Mouse (Mus musculus) kidney, adult 2 months (tissue): ENCODE measurements around the gene Trip12. TPM values are rescaled to one million over a fixed set of nuclear protein-coding genes. Genes with fewer than 3 reads are reported as not detected.

ENCODE experiments used
- DNase-seq: peaks from one replicate; pipeline ENCODE4 v3.0.0; 2021
- H3K27ac ChIP-seq: fragments of 200-500 bp; 2 replicates; pipeline ENCODE4 v1.5.1; 2012; ENCODE audit warnings: low read depth, low read length, control low read depth, inconsistent platforms; ENCODE audit not compliant: insufficient read depth
- H3K27me3 ChIP-seq: fragments of 200-500 bp; replicated peaks from 2 replicates; pipeline ENCODE4 v1.6.1; 2012; ENCODE audit warnings: mild to moderate bottlenecking, moderate library complexity, low read length, inconsistent platforms; ENCODE audit not compliant: control insufficient read depth, insufficient read depth
- H3K36me3 ChIP-seq: fragments of 200-500 bp; 2 replicates; pipeline ENCODE4 v1.6.1; 2012; ENCODE audit warnings: mild to moderate bottlenecking, moderate library complexity, low read length, inconsistent platforms; ENCODE audit not compliant: control insufficient read depth, insufficient read depth
- H3K4me1 ChIP-seq: fragments of 200-500 bp; 2 replicates; pipeline ENCODE4 v1.6.1; 2011; ENCODE audit warnings: low read length; ENCODE audit not compliant: control insufficient read depth, insufficient read depth
- H3K4me3 ChIP-seq: fragments of 200-500 bp; 2 replicates; pipeline ENCODE4 v1.5.1; 2011; ENCODE audit warnings: mild to moderate bottlenecking, low read depth, low read length, control low read depth; ENCODE audit not compliant: insufficient read depth
- CTCF ChIP-seq: fragments of 200-500 bp; conservative IDR thresholded peaks from 2 replicates; pipeline ENCODE4 v1.5.1; 2011; ENCODE audit warnings: low read depth, mild to moderate bottlenecking, control low read depth, low read length, moderate library complexity, mixed read lengths; ENCODE audit not compliant: insufficient read depth, insufficient read length
- POLR2A ChIP-seq: fragments of 200-500 bp; IDR thresholded peaks from one replicate; pipeline ENCODE4 v1.6.1; 2011; ENCODE audit warnings: low read depth, low read length, control low read depth
- WGBS: fragments of 180-500 bp; shearing (Covaris S2); methylation state at CpG from one replicate; pipeline ENCODE4 v1.1.7; 2018; 5-methylcytosine and 5-hydroxymethylcytosine counted together
- polyA plus RNA-seq: library from polyadenylated mRNA; depleted of rRNA; stranded (reverse); fragments of >200 nt; gene quantifications from 2 replicates; pipeline ENCODE4 v1.2.3, GENCODE M21; 2012

Trip12 gene
- polyA plus RNA-seq, 1 experiment: 35.7 TPM

DNA sequence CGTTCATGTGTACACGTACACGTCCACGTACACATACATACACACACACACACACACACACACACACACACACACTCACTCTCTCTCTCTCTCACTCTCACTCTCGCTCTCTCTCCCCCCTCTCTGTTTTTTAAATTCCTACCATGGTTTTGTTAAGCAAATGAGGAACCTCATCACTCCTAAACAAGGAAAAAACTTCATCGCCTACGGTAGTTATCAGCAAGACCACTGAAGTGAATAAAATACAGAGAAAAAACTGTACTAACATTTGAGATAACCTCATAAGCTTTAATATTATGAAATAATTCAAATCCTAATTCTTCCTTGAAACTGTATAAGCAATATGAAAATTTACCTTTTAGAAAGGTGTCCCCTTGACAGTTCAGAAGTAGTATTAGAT is 45.0 kb downstream of the Trip12 start:
- H3K4me1 ChIP-seq: peaks cover 9% of the 10 kb centered on the region; the same call in 1 of the 2 replicates
- peaks cover 4% of the 10 kb centered on the region for H3K36me3 ChIP-seq
- H3K27ac ChIP-seq: no peak overlapping the region
- WGBS: 89% methylated on average over 7 of the region's 7 CpGs
- H3K27me3 ChIP-seq: no peaks in the 10 kb centered on the region
- TF ChIP-seq CTCF (no peak), POLR2A (no peak)
- no peak overlapping the region for H3K4me3 ChIP-seq
- DNase-seq: no peak

DNA sequence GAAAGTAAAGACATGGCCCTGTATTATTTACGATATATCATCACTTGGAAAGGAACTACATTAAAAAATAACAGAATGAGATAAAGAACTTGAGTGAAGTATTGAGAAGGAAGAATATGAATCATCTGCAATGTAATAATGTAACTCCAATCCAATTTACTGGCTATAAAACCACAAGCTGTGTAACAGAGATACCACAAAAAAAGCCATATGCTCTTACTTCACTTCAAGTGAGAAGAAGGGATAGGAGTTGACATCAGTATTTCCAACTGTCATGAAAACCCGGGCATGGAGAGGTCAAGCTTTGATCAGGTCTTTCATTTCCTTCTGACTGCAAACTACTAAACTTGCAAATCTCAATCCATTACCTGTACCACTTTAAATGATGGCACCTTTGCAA is 48.9 kb downstream of the Trip12 start:
- Histone ChIP-seq H3K4me1 (no peaks in the 10 kb centered on the region), H3K36me3 (peaks cover 4% of the 10 kb centered on the region), H3K27ac (no peak overlapping the region), H3K27me3 (no peaks in the 10 kb centered on the region), H3K4me3 (no peak overlapping the region)
- WGBS: 88% methylated on average over 2 of the region's 2 CpGs
- DNase-seq: no peak
- TF ChIP-seq CTCF (no peak), POLR2A (no peak)

DNA sequence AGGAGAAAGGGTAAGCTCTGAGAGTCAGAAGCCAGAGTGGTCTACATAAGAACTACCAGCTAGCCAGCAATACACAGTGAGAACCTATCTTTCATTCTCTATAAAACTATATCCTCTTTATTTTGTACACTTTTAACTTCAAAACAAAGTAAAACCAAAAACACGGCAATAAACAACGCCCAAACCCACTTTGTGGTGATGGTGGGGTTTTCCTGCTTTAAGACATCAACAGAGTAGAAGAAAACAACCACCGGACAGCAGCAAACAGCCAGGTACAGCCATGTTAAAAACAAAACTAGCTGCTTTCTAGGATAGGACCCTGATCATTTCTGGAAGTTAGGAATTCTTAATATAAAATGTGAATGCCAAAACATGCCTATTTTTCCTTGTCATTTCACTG is 59.7 kb downstream of the Trip12 start:
- Histone ChIP-seq H3K36me3 (peaks cover 3% of the 10 kb centered on the region; the same call in 1 of the 2 replicates), H3K4me3 (no peak overlapping the region), H3K27me3 (no peaks in the 10 kb centered on the region), H3K27ac (no peak overlapping the region), H3K4me1 (no peaks in the 10 kb centered on the region)
- DNase-seq: no peak
- 88% methylated on average over 3 of the region's 3 CpGs for WGBS
- no peak for TF ChIP-seq CTCF
- TF ChIP-seq POLR2A: no peak

DNA sequence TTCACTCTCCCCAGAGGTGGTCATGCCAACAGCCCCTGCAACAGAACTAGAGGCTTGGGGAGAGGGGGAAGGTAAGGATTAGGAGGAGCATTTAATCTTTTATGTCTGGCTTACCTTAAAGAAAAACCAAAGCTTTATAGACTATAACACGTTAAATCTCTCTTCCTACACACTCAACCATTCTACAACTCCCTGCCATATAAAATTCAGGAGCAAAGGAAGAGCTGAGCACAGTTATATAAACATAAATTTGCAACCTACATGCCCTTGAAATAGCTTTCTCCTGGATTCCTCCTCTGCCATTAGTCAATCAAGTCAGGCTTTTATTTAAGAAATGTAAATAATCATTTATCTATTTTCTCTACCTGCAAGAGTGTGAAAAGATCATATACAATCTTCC is 62.9 kb downstream of the Trip12 start:
- H3K27ac ChIP-seq: no peak overlapping the region
- no peak for TF ChIP-seq POLR2A
- TF ChIP-seq CTCF: no peak
- no peaks in the 10 kb centered on the region for H3K27me3 ChIP-seq
- H3K36me3 ChIP-seq: peaks cover 5% of the 10 kb centered on the region
- no peak for DNase-seq
- H3K4me1 ChIP-seq: no peaks in the 10 kb centered on the region
- H3K4me3 ChIP-seq: no peak overlapping the region
- WGBS: 71% methylated on average over 1 of the region's 1 CpGs

DNA sequence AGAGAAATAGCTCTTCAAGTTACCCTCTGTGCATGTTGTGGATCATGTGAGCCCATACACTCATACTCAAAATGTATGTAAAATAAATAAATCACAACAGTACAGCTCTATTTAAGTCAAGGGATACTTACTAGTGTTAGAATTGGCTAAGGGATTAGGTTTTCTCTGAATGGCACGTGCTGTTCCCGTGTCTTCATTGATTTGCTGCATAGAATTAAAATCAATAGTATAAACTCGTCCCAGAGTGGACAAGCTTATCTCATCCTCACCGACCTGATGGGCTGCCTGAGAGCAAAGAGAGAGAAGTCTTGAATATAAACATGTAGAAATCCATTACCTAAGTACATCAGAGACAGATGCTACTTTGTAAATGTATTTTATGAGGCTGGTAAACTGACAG is 81.5 kb downstream of the Trip12 start:
- DNase-seq: no peak
- H3K27ac ChIP-seq: no peak overlapping the region
- peaks cover 18% of the 10 kb centered on the region for H3K36me3 ChIP-seq
- 92% methylated on average over 4 of the region's 4 CpGs for WGBS
- TF ChIP-seq POLR2A (no peak), CTCF (no peak)
- H3K4me3 ChIP-seq: no peak overlapping the region
- no peaks in the 10 kb centered on the region for H3K27me3 ChIP-seq
- no peaks in the 10 kb centered on the region for H3K4me1 ChIP-seq

DNA sequence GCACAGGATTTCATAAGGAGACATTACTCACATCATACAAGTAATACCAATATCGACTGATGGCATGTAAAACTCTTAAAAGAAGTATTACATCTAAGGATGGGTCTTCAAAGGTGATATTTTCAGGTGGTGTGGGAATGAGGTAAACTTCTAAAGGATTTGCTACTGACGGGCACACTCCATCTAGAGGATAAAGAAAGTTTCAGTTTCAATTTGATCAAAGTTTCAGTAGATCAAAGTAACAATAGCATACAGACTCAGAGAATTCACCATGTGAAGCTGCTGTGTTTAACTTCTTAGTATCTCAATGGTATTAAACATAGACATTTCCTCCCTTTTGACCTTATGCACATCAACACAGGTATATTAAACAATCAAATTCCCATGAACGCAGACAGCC is 98.2 kb downstream of the Trip12 start:
- DNase-seq: no peak
- TF ChIP-seq CTCF (no peak), POLR2A (no peak)
- Histone ChIP-seq H3K4me1 (no peaks in the 10 kb centered on the region), H3K4me3 (no peak overlapping the region), H3K27ac (no peak overlapping the region), H3K36me3 (peaks cover 17% of the 10 kb centered on the region), H3K27me3 (no peaks in the 10 kb centered on the region)
- 93% methylated on average over 3 of the region's 3 CpGs for WGBS

DNA sequence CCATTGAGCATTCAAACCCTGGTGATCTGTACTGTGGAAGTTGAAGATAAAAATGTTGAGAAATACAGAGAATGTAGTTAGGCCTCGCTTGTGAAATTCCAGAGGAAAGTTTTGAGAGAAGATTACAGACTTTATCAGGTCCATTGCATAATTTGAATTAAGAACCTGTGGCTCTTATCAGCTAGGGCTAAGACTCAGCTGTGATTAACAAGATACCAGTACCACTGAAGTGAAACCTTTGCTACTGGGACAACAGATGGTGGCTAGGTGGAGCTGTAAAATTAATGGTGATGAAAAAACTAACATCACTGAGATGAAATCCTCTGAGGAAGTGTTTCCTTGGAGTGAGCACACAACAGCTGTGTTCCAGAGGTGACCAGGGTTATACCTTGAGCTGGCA is 100.2 kb downstream of the Trip12 start:
- Histone ChIP-seq H3K27me3 (no peaks in the 10 kb centered on the region), H3K4me3 (no peak overlapping the region), H3K4me1 (no peaks in the 10 kb centered on the region), H3K27ac (no peak overlapping the region), H3K36me3 (peaks cover 21% of the 10 kb centered on the region)
- TF ChIP-seq CTCF (no peak), POLR2A (no peak)
- no peak for DNase-seq
- WGBS: 84% methylated on average over 1 of the region's 1 CpGs

DNA sequence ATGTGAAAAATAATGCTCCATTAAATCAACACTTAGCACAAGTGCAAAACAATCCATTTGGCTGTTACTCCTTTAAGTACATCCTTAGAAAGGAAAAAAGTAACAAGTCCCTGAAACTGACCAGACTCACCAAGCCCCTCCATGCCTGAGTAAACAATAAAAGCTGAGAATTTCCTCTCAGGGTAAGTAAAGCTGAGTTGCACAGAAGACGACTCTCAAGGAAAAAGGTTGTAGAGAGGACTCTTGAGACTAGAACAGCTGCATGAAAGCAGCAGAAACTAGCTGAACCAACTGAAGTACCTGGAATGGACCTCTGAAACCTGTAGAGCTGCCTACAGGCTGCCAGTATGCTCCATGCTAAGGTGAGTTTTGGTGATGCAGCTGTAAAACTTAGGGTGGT is 103.2 kb downstream of the Trip12 start:
- DNase-seq: no peak
- H3K4me1 ChIP-seq: no peaks in the 10 kb centered on the region
- 42% methylated on average over 1 of the region's 1 CpGs for WGBS
- no peak overlapping the region for H3K27ac ChIP-seq
- no peaks in the 10 kb centered on the region for H3K27me3 ChIP-seq
- TF ChIP-seq POLR2A (no peak), CTCF (no peak)
- peaks cover 23% of the 10 kb centered on the region for H3K36me3 ChIP-seq
- no peak overlapping the region for H3K4me3 ChIP-seq
